Comparison of ENCODE assay signal across 8 mouse cellular contexts in genomic region chr9:62344545-62344944, GRCm38 (mm10). TPM values are rescaled to one million over a fixed set of nuclear protein-coding genes. Genes with fewer than 3 reads are reported as not detected.
DNase-seq lines count a peak whose midpoint lies in the region; ATAC-seq and TF ChIP-seq lines count a peak whose summit lies in the region.

No protein-coding gene starts in this region.

- TF ChIP-seq POLR2A in cerebellum, adult 2 months (IDR thresholded peaks at IDR 0.05; ENCODE audit: borderline replicate concordance, insufficient read depth, low read length) = peak; percentile 29; the same call in 1 of the 2 replicates

- no peaks in the 10 kb centered on the region for H3K9me3 ChIP-seq in limb, embryonic 15.5 days
- H3K9me3 ChIP-seq in midbrain, embryonic 14.5 days (ENCODE audit: control insufficient read depth, low read length) = no peaks in the 10 kb centered on the region

- peaks cover 17% of the 10 kb centered on the region for H3K4me1 ChIP-seq in cerebellum, adult 2 months (ENCODE audit: control insufficient read depth, insufficient read depth, low read length)
- peaks cover 48% of the 10 kb centered on the region for H3K4me1 ChIP-seq in limb, embryonic 15.5 days
- peaks cover 28% of the 10 kb centered on the region for H3K4me1 ChIP-seq in midbrain, embryonic 14.5 days (ENCODE audit: control insufficient read depth, insufficient read depth, low read length)

- intact Hi-C loops in gastrocnemius, postnatal 14 days (cut with DNase I; ENCODE audit: low total_unique reads) = no loop called here

- DNase-seq in cerebellum, adult 2 months = peak; percentile 74 to 77
- DNase-seq in cerebellum, postnatal 4 days (ENCODE audit: low spot score in 2 of 2) = no peak
- DNase-seq in cerebellum, postnatal 25 days = peak; percentile 69 to 75
- peak; percentile 71 for DNase-seq in gastrocnemius, postnatal 14 days
- peak; percentile 93 for DNase-seq in induced T-regulatory cell, adult 2 months (ENCODE audit: low read depth)
- peak; percentile 66 for DNase-seq in midbrain, embryonic 14.5 days
- DNase-seq in spleen, postnatal 14 days (ENCODE audit: low spot score in 2 of 2) = peak; percentile 42 to 60

- H3K4me3 ChIP-seq in cerebellum, adult 2 months (replicated peaks; ENCODE audit: insufficient read depth, low read depth, low read length) = peak overlapping the region; percentile 76
- H3K4me3 ChIP-seq in limb, embryonic 15.5 days = peak overlapping the region; percentile 82
- H3K4me3 ChIP-seq in midbrain, embryonic 14.5 days (replicated peaks; ENCODE audit: low read depth, low read length) = peak overlapping the region; percentile 85

- under 1% methylated on average over 26 of the region's 26 CpGs for WGBS in cerebellum, adult 2 months
- 0% methylated on average over 26 of the region's 26 CpGs for WGBS in limb, embryonic 15.5 days
- 1% methylated on average over 26 of the region's 26 CpGs for WGBS in midbrain, embryonic 14.5 days

- no peaks in the 10 kb centered on the region for H3K27me3 ChIP-seq in cerebellum, adult 2 months (ENCODE audit: control insufficient read depth, insufficient read depth, low read length)
- H3K27me3 ChIP-seq in limb, embryonic 15.5 days = no peaks in the 10 kb centered on the region
- no peaks in the 10 kb centered on the region for H3K27me3 ChIP-seq in midbrain, embryonic 14.5 days (ENCODE audit: control insufficient read depth, insufficient read depth, low read length)

- peak overlapping the region; percentile 96 for H3K27ac ChIP-seq in cerebellum, adult 2 months (ENCODE audit: insufficient read depth, low read length)
- peak overlapping the region; percentile 99 for H3K27ac ChIP-seq in limb, embryonic 15.5 days
- peak overlapping the region; percentile 98 for H3K27ac ChIP-seq in midbrain, embryonic 14.5 days (replicated peaks; ENCODE audit: low read depth, low read length)

- ATAC-seq in limb, embryonic 15.5 days (ENCODE audit: insufficient number of reproducible peaks, low FRiP score, low TSS enrichment, low read depth) = no peak
- peak; percentile 3; the same call in 1 of the 2 replicates for ATAC-seq in midbrain, embryonic 14.5 days (ENCODE audit: low FRiP score, low TSS enrichment)

- TF ChIP-seq CTCF in cerebellum, adult 2 months (IDR thresholded peaks at IDR 0.05; ENCODE audit: borderline replicate concordance, insufficient read depth, low read depth, low read length) = no peak

- peak overlapping the region; percentile 90 for H3K9ac ChIP-seq in limb, embryonic 15.5 days
- H3K9ac ChIP-seq in midbrain, embryonic 14.5 days (replicated peaks; ENCODE audit: low read length) = peak overlapping the region; percentile 86

- peak overlapping the region; percentile 87 for H3K4me2 ChIP-seq in limb, embryonic 15.5 days
- peak overlapping the region; percentile 66 for H3K4me2 ChIP-seq in midbrain, embryonic 14.5 days (ENCODE audit: low read length)

- H3K36me3 ChIP-seq in limb, embryonic 15.5 days = no peaks in the 10 kb centered on the region
- no peaks in the 10 kb centered on the region for H3K36me3 ChIP-seq in midbrain, embryonic 14.5 days (ENCODE audit: control insufficient read depth, insufficient read depth, low read length)

RNA-seq across cellular contexts. Expression of gene Anp32a, which starts 3.5 kb away (rescaled TPM):
- 421 and 445 TPM in 2 replicates for polyA plus RNA-seq in cerebellum, adult 2 months (2012; rRNA removed)
- total RNA-seq in gastrocnemius, postnatal 14 days (2021) = 10 to 100 TPM; 73.6 to 76.9 TPM
- polyA plus RNA-seq in limb, embryonic 15.5 days (2015; fragmentation: Nextera tagmentation; extraction: Ambion mirVana) = 161 and 166 TPM in 2 replicates
- 81.0 and 82.1 TPM in 2 replicates for polyA plus RNA-seq in midbrain, embryonic 14.5 days (2014; fragmentation: Nextera tagmentation; extraction: Ambion mirVana)

Comparison
In these comparisons a context has a peak if more than half of its experiments do, and no peak if none do; other contexts are left out.
1. DNase-seq: peak in cerebellum, adult 2 months (2 of 2), cerebellum, postnatal 25 days (2 of 2), gastrocnemius, postnatal 14 days (single experiment), induced T-regulatory cell, adult 2 months (single experiment), midbrain, embryonic 14.5 days (single experiment) and spleen, postnatal 14 days (2 of 2); none in cerebellum, postnatal 4 days (0 of 2).
2. Peak in every context shown above with its lines, with median percentiles within 50 percentile points of each other: H3K27ac ChIP-seq and H3K4me3 ChIP-seq.